In genomic region chr16:10570708-10571107, GRCm38 (mm10) we compare ENCODE assay signal across 9 mouse cellular contexts. TPM values are rescaled to one million over a fixed set of nuclear protein-coding genes. Genes with fewer than 3 reads are reported as not detected.
DNase-seq lines count a peak whose midpoint lies in the region; ATAC-seq and TF ChIP-seq lines count a peak whose summit lies in the region.
"Had no signal": no experiment of that assay in that cellular context is flagged by ENCODE, and none has a peak within 500 bp of the region (broad histone marks: within the 10 kb centered on the region; RNA-seq: fewer than 3 reads in every experiment).

No protein-coding gene starts in this region.

- H3K4me2 ChIP-seq in stomach, postnatal 0 days (replicated peaks; ENCODE audit: low read depth), result no peak overlapping the region
- no peak overlapping the region for H3K4me2 ChIP-seq in midbrain, postnatal 0 days (ENCODE audit: low read depth, low read length, poor library complexity, severe bottlenecking)
- H3K4me2 ChIP-seq in liver, embryonic 12.5 days, result no peak overlapping the region
- H3K4me2 ChIP-seq: lung, embryonic 15.5 days had no signal

- TF ChIP-seq EP300 in heart, adult 2 months (IDR thresholded peaks at IDR 0.05; ENCODE audit: insufficient read depth, low read depth, low read length), result no peak
- no peak for TF ChIP-seq EP300 in stomach, postnatal 0 days (optimal IDR thresholded peaks at IDR 0.05)

- H3K4me3 ChIP-seq in heart, adult 2 months, result no peak overlapping the region
- no peak overlapping the region for H3K4me3 ChIP-seq in stomach, postnatal 0 days (ENCODE audit: low read depth, low read length)
- no peak overlapping the region for H3K4me3 ChIP-seq in midbrain, postnatal 0 days (ENCODE audit: low read depth, low read length)
- no peak overlapping the region for H3K4me3 ChIP-seq in liver, embryonic 12.5 days
- H3K4me3 ChIP-seq: lung, embryonic 15.5 days had no signal

- no peaks in the 10 kb centered on the region for H3K27me3 ChIP-seq in heart, adult 2 months (ENCODE audit: control insufficient read depth, insufficient read depth, low read length)
- no peaks in the 10 kb centered on the region for H3K27me3 ChIP-seq in stomach, postnatal 0 days (ENCODE audit: control insufficient read depth, insufficient read depth, low read length)
- no peaks in the 10 kb centered on the region for H3K27me3 ChIP-seq in midbrain, postnatal 0 days (ENCODE audit: insufficient read depth, low read length)
- no peaks in the 10 kb centered on the region for H3K27me3 ChIP-seq in liver, embryonic 12.5 days (replicated peaks)
- H3K27me3 ChIP-seq: lung, embryonic 15.5 days had no signal

- intact Hi-C loops in heart, adult 2 months (cut with DNase I), result loop anchor here (1.0 to 2.0 kb wide), 2 partner anchors 276 to 298 kb away; no protein-coding TSS in a partner anchor
- intact Hi-C loops in heart, postnatal 25 days (cut with DNase I), result loop anchor here (1.0 to 2.0 kb wide), 3 partner anchors 216 to 298 kb away; no protein-coding TSS in a partner anchor

- DNase-seq in heart, adult 2 months, result peak; percentile 48 to 66
- no peak for DNase-seq in heart, postnatal 25 days (ENCODE audit: low spot score)
- peak; percentile 37 to 62 for DNase-seq in CD8-positive naive resting alpha-beta T cell, adult 2 months (ENCODE audit: low read depth in 2 of 2, low spot score in 2 of 2)
- peak; percentile 45 to 65 for DNase-seq in cerebellum, postnatal 4 days (ENCODE audit: low spot score in 2 of 2)
- peak; percentile 39 to 62 for DNase-seq in layer of hippocampus, postnatal 36 days
- no peak for DNase-seq in stomach, postnatal 0 days (ENCODE audit: low spot score)
- DNase-seq in midbrain, postnatal 0 days (ENCODE audit: low spot score), result no peak

- H3K9ac ChIP-seq in heart, adult 2 months (ENCODE audit: low read depth, low read length), result no peak overlapping the region
- no peak overlapping the region for H3K9ac ChIP-seq in stomach, postnatal 0 days (ENCODE audit: low read length)
- H3K9ac ChIP-seq in midbrain, postnatal 0 days (replicated peaks; ENCODE audit: low read length, poor library complexity, severe bottlenecking), result no peak overlapping the region
- no peak overlapping the region for H3K9ac ChIP-seq in liver, embryonic 12.5 days
- H3K9ac ChIP-seq: lung, embryonic 15.5 days had no signal

- no peak overlapping the region for H3K27ac ChIP-seq in heart, adult 2 months
- H3K27ac ChIP-seq in stomach, postnatal 0 days (replicated peaks), result no peak overlapping the region
- H3K27ac ChIP-seq in midbrain, postnatal 0 days (ENCODE audit: low read depth, low read length), result no peak overlapping the region
- no peak overlapping the region for H3K27ac ChIP-seq in liver, embryonic 12.5 days
- H3K27ac ChIP-seq: lung, embryonic 15.5 days had no signal

- H3K9me3 ChIP-seq in stomach, postnatal 0 days (ENCODE audit: control insufficient read depth, low read length), result no peaks in the 10 kb centered on the region
- no peaks in the 10 kb centered on the region for H3K9me3 ChIP-seq in midbrain, postnatal 0 days (ENCODE audit: low read length)
- H3K9me3 ChIP-seq in liver, embryonic 12.5 days (replicated peaks), result no peaks in the 10 kb centered on the region
- H3K9me3 ChIP-seq: lung, embryonic 15.5 days had no signal

- no peak for ATAC-seq in stomach, postnatal 0 days (ENCODE audit: low FRiP score, low TSS enrichment)
- no peak for ATAC-seq in midbrain, postnatal 0 days (ENCODE audit: low FRiP score)
- no peak for ATAC-seq in liver, embryonic 12.5 days

- H3K36me3 ChIP-seq in heart, adult 2 months (ENCODE audit: control insufficient read depth, insufficient read depth, low read length), result peaks cover 4% of the 10 kb centered on the region; the same call in 1 of the 2 replicates
- H3K36me3 ChIP-seq in stomach, postnatal 0 days (ENCODE audit: control insufficient read depth, insufficient read depth, low read length), result peaks cover 5% of the 10 kb centered on the region; the same call in 1 of the 2 replicates
- peaks cover 49% of the 10 kb centered on the region for H3K36me3 ChIP-seq in midbrain, postnatal 0 days (ENCODE audit: insufficient read depth, low read length)
- H3K36me3 ChIP-seq in liver, embryonic 12.5 days, result peaks cover 35% of the 10 kb centered on the region

- no peak for TF ChIP-seq POLR2A in heart, adult 2 months (IDR thresholded peaks at IDR 0.05; ENCODE audit: insufficient read depth, low read depth, low read length)

- WGBS in heart, adult 2 months, result 42% methylated on average over 1 of the region's 1 CpGs
- WGBS in stomach, postnatal 0 days, result 67% methylated on average over 1 of the region's 1 CpGs
- 80% methylated on average over 1 of the region's 1 CpGs for WGBS in midbrain, postnatal 0 days
- 52% methylated on average over 1 of the region's 1 CpGs for WGBS in liver, embryonic 12.5 days (ENCODE audit: insufficient replicate concordance)

- H3K4me1 ChIP-seq in heart, adult 2 months (ENCODE audit: control insufficient read depth, insufficient read depth, low read length), result peaks cover 4% of the 10 kb centered on the region
- H3K4me1 ChIP-seq in stomach, postnatal 0 days (replicated peaks; ENCODE audit: control insufficient read depth, insufficient read depth), result no peaks in the 10 kb centered on the region
- H3K4me1 ChIP-seq in midbrain, postnatal 0 days (ENCODE audit: insufficient read depth, low read length), result no peaks in the 10 kb centered on the region
- no peaks in the 10 kb centered on the region for H3K4me1 ChIP-seq in liver, embryonic 12.5 days
- H3K4me1 ChIP-seq: lung, embryonic 15.5 days had no signal

- peak; percentile 74 for TF ChIP-seq CTCF in heart, adult 2 months (IDR thresholded peaks at IDR 0.05)
- TF ChIP-seq CTCF in stomach, postnatal 0 days (IDR thresholded peaks at IDR 0.05; ENCODE audit: low read depth), result peak; percentile 52
- no peak for TF ChIP-seq CTCF in midbrain, postnatal 0 days (IDR thresholded peaks at IDR 0.05)

- H3K79me2 ChIP-seq in heart, adult 2 months (replicated peaks; ENCODE audit: control insufficient read depth, insufficient read depth, low read length), result no peaks in the 10 kb centered on the region

RNA-seq across cellular contexts. Expression of gene Clec16a, which starts 25.6 kb away (rescaled TPM):
- 10 to 100 TPM; 55.4 to 57.5 TPM for total RNA-seq in heart, adult 2 months (2021)
- polyA plus RNA-seq in heart, adult 2 months (2012; rRNA removed), result 27.6 and 47.7 TPM in 2 replicates
- total RNA-seq in heart, postnatal 25 days (2021), result 10 to 100 TPM; 55.1 to 56.0 TPM
- 100 to 1,000 TPM in 1 of 2 experiments, 10 to 100 TPM in 1; 97.8 to 103 TPM for total RNA-seq in layer of hippocampus, postnatal 36 days (2021)
- 28.1 and 28.8 TPM in 2 replicates for polyA plus RNA-seq in stomach, postnatal 0 days (2015; fragmentation: Nextera tagmentation; extraction: Ambion mirVana)
- total RNA-seq in midbrain, postnatal 0 days (2014; rRNA removed), result 63.8 and 65.8 TPM in 2 replicates
- 58.5 and 69.5 TPM in 2 replicates for polyA plus RNA-seq in midbrain, postnatal 0 days (2015; fragmentation: Nextera tagmentation; extraction: Ambion mirVana)
- 15.7 and 17.3 TPM in 2 replicates for polyA plus RNA-seq in liver, embryonic 12.5 days (2016; fragmentation: Nextera tagmentation; extraction: Ambion mirVana)

RNA-seq across cellular contexts. Expression of gene Dexi, which starts 27.9 kb away (rescaled TPM):
- total RNA-seq in heart, adult 2 months (2021), result 10 to 100 TPM; 32.1 to 41.1 TPM
- polyA plus RNA-seq in heart, adult 2 months (2012; rRNA removed), result 56.8 and 65.5 TPM in 2 replicates
- total RNA-seq in heart, postnatal 25 days (2021), result 10 to 100 TPM; 34.6 to 37.4 TPM
- 10 to 100 TPM; 65.8 to 66.8 TPM for total RNA-seq in layer of hippocampus, postnatal 36 days (2021)
- 23.5 and 24.3 TPM in 2 replicates for polyA plus RNA-seq in stomach, postnatal 0 days (2015; fragmentation: Nextera tagmentation; extraction: Ambion mirVana)
- 24.6 and 38.0 TPM in 2 replicates for total RNA-seq in midbrain, postnatal 0 days (2014; rRNA removed)
- 16.7 and 18.2 TPM in 2 replicates for polyA plus RNA-seq in midbrain, postnatal 0 days (2015; fragmentation: Nextera tagmentation; extraction: Ambion mirVana)
- 7.6 and 7.8 TPM in 2 replicates for polyA plus RNA-seq in liver, embryonic 12.5 days (2016; fragmentation: Nextera tagmentation; extraction: Ambion mirVana)

Comparison
In these comparisons a context has a peak if more than half of its experiments do, and no peak if none do; other contexts are left out.
1. DNase-seq: peak in heart, adult 2 months (2 of 2), CD8-positive naive resting alpha-beta T cell, adult 2 months (2 of 2), cerebellum, postnatal 4 days (2 of 2) and layer of hippocampus, postnatal 36 days (2 of 2); none in heart, postnatal 25 days (single experiment), stomach, postnatal 0 days (single experiment) and midbrain, postnatal 0 days (single experiment).